Mouse (Mus musculus) forebrain, postnatal 0 days (tissue): ENCODE data around the gene Mdc1. TPM values are rescaled to one million over a fixed set of nuclear protein-coding genes. Genes with fewer than 3 reads are reported as not detected.

Source experiments
- ATAC-seq: fragments of 200-750 bp; cut with Nextera tagmentation; 2 replicates; pipeline ENCODE4 v1.8.0; 2017; ENCODE audit warnings: mild to moderate bottlenecking, moderate library complexity
- DNase-seq: peaks from one replicate; pipeline ENCODE4 v3.0.0-alpha.2; 2015
- H3K27ac ChIP-seq: fragments of 300-500 bp; sonication (generic); 2 replicates; pipeline ENCODE4 v1.5.1; 2014; ENCODE audit warnings: low read depth, mild to moderate bottlenecking, antibody characterized with exemption, low read length, moderate library complexity, mixed read lengths
- H3K27me3 ChIP-seq: fragments of 300-500 bp; sonication (generic); 2 replicates; pipeline ENCODE4 v1.6.1; 2014; ENCODE audit warnings: mild to moderate bottlenecking, low read length, mixed read lengths; ENCODE audit not compliant: insufficient read depth
- H3K36me3 ChIP-seq: fragments of 300-500 bp; sonication (generic); 2 replicates; pipeline ENCODE4 v1.6.1; 2014; ENCODE audit warnings: mild to moderate bottlenecking, moderate library complexity; ENCODE audit not compliant: insufficient read depth
- H3K4me1 ChIP-seq: fragments of 300-500 bp; sonication (generic); 2 replicates; pipeline ENCODE4 v1.6.1; 2014; ENCODE audit warnings: antibody characterized with exemption; ENCODE audit not compliant: insufficient read depth
- H3K4me2 ChIP-seq: fragments of 300-500 bp; sonication (generic); 2 replicates; pipeline ENCODE4 v1.6.1; 2014; ENCODE audit warnings: low read depth, mild to moderate bottlenecking, moderate library complexity
- H3K4me3 ChIP-seq: fragments of 300-500 bp; sonication (generic); 2 replicates; pipeline ENCODE4 v1.5.1; 2014; ENCODE audit warnings: low read depth, low read length, mixed read lengths
- H3K9ac ChIP-seq: fragments of 300-500 bp; sonication (generic); 2 replicates; pipeline ENCODE4 v1.6.1; 2014; ENCODE audit warnings: mild to moderate bottlenecking
- H3K9me3 ChIP-seq: fragments of 300-500 bp; sonication (generic); 2 replicates; pipeline ENCODE4 v1.6.1; 2016; ENCODE audit warnings: low read length
- CTCF ChIP-seq: sonication (generic); IDR thresholded peaks from 2 replicates; pipeline ENCODE4 v1.5.1; 2016; ENCODE audit warnings: antibody characterized with exemption, control low read depth, low read depth
- WGBS: fragments of 180-500 bp; shearing (Covaris S2); extraction: QIAGEN DNeasy Blood & Tissue Kit; methylation state at CpG from one replicate; pipeline ENCODE4 v1.1.7; 2014; 5-methylcytosine and 5-hydroxymethylcytosine counted together
- polyA plus RNA-seq: library from polyadenylated mRNA; unstranded; fragments of >200 nt; fragmentation: Nextera tagmentation; extraction: Ambion mirVana; gene quantifications from 2 replicates; pipeline ENCODE4 v1.2.1, GENCODE M21; 2015
- total RNA-seq: library from RNA; depleted of rRNA; stranded (reverse); fragments of >200 nt; gene quantifications from 2 replicates; pipeline ENCODE4 v1.2.3, GENCODE M21; 2014

Mdc1 gene
- total and polyA plus RNA-seq, 2 experiments from 2014 or later, result 4.4 to 20.4 TPM

- Histone ChIP-seq H3K4me1 (no peaks in the 10 kb centered on the region), H3K4me2 (no peak overlapping the region), H3K9ac (no peak overlapping the region), H3K27ac (no peak overlapping the region), H3K4me3 (no peak overlapping the region), H3K9me3 (no peaks in the 10 kb centered on the region), H3K27me3 (no peaks in the 10 kb centered on the region), H3K36me3 (no peaks in the 10 kb centered on the region)
- ATAC-seq (no peak), DNase-seq (no peak)
- WGBS, result 93% methylated on average over 4 of the region's 4 CpGs
- TF ChIP-seq CTCF, result no peak
Measured at GRCm38 (mm10) chr17:35803858-35804399, 37.4 kb upstream of the Mdc1 start.

- DNase-seq (no peak), ATAC-seq (no peak)
- Histone ChIP-seq H3K36me3 (no peaks in the 10 kb centered on the region), H3K27me3 (no peaks in the 10 kb centered on the region), H3K9me3 (no peaks in the 10 kb centered on the region), H3K4me2 (no peak overlapping the region), H3K27ac (no peak overlapping the region), H3K4me3 (no peak overlapping the region), H3K9ac (no peak overlapping the region), H3K4me1 (no peaks in the 10 kb centered on the region)
- TF ChIP-seq CTCF, result no peak
- WGBS, result 58% methylated on average over 9 of the region's 9 CpGs
Measured at GRCm38 (mm10) chr17:35808073-35808472, 33.2 kb upstream of the Mdc1 start.

GRCm38 (mm10) chr17:35809395-35809794 is 31.9 kb upstream of the Mdc1 start:
- DNase-seq (no peak), ATAC-seq (no peak)
- no peaks in the 10 kb centered on the region for H3K36me3 ChIP-seq

GRCm38 (mm10) chr17:35810900-35811648 is 30.2 kb upstream of the Mdc1 start:
- WGBS, result 69% methylated on average over 5 of the region's 5 CpGs
- no peaks in the 10 kb centered on the region for H3K9me3 ChIP-seq
- no peak for TF ChIP-seq CTCF
- no peaks in the 10 kb centered on the region for H3K4me1 ChIP-seq
- H3K27me3 ChIP-seq, result no peaks in the 10 kb centered on the region
- H3K36me3 ChIP-seq, result no peaks in the 10 kb centered on the region
- no peak overlapping the region for H3K27ac ChIP-seq
- no peak overlapping the region for H3K9ac ChIP-seq
- ATAC-seq (no peak), DNase-seq (no peak)
- H3K4me3 ChIP-seq, result no peak overlapping the region
- no peak overlapping the region for H3K4me2 ChIP-seq

More at GRCm38 (mm10) chr17:35809395-35809794, 31.9 kb upstream of the Mdc1 start:
- Histone ChIP-seq H3K27ac (no peak overlapping the region), H3K9me3 (no peaks in the 10 kb centered on the region), H3K9ac (no peak overlapping the region), H3K4me1 (no peaks in the 10 kb centered on the region), H3K4me3 (no peak overlapping the region), H3K4me2 (no peak overlapping the region), H3K27me3 (no peaks in the 10 kb centered on the region)
- no peak for TF ChIP-seq CTCF
- 89% methylated on average over 11 of the region's 11 CpGs for WGBS

- ATAC-seq, result no peak
- no peak for TF ChIP-seq CTCF
- H3K4me3 ChIP-seq, result no peak overlapping the region
Measured at GRCm38 (mm10) chr17:35812307-35812706, 29.0 kb upstream of the Mdc1 start.

GRCm38 (mm10) chr17:35812736-35813135 is 28.6 kb upstream of the Mdc1 start:
- H3K4me3 ChIP-seq, result no peak overlapping the region
- no peak for ATAC-seq
- no peaks in the 10 kb centered on the region for H3K9me3 ChIP-seq
- no peaks in the 10 kb centered on the region for H3K27me3 ChIP-seq
- no peak overlapping the region for H3K4me2 ChIP-seq
- no peak for DNase-seq
- H3K36me3 ChIP-seq, result no peaks in the 10 kb centered on the region
- no peaks in the 10 kb centered on the region for H3K4me1 ChIP-seq
- H3K9ac ChIP-seq, result no peak overlapping the region
- 67% methylated on average over 6 of the region's 6 CpGs for WGBS
- H3K27ac ChIP-seq, result no peak overlapping the region
- no peak for TF ChIP-seq CTCF

More at GRCm38 (mm10) chr17:35812307-35812706, 29.0 kb upstream of the Mdc1 start:
- Histone ChIP-seq H3K4me2 (no peak overlapping the region), H3K27me3 (no peaks in the 10 kb centered on the region), H3K27ac (no peak overlapping the region), H3K9me3 (no peaks in the 10 kb centered on the region), H3K36me3 (no peaks in the 10 kb centered on the region), H3K4me1 (no peaks in the 10 kb centered on the region), H3K9ac (no peak overlapping the region)
- DNase-seq, result no peak
- WGBS, result 79% methylated on average over 5 of the region's 5 CpGs

- Histone ChIP-seq H3K27ac (no peak overlapping the region), H3K4me1 (no peaks in the 10 kb centered on the region), H3K4me2 (no peak overlapping the region), H3K9me3 (no peaks in the 10 kb centered on the region), H3K4me3 (no peak overlapping the region), H3K9ac (no peak overlapping the region), H3K27me3 (no peaks in the 10 kb centered on the region), H3K36me3 (no peaks in the 10 kb centered on the region)
- ATAC-seq, result peak; percentile 42
- DNase-seq, result peak; percentile 73
- TF ChIP-seq CTCF, result no peak
- 27% methylated on average over 7 of the region's 7 CpGs for WGBS
Measured at GRCm38 (mm10) chr17:35813245-35813647, 28.1 kb upstream of the Mdc1 start.
